Mouse (Mus musculus) right cerebral cortex, postnatal 36 days (tissue): ENCODE results near the gene Eif4b.
A peak's percentile ranks its signal among the peaks of the same experiment; 100 is the strongest.

Experiments
- DNase-seq, 2 experiments: peaks; one replicate each; pipeline ENCODE4 v3.0.0; 2022; ENCODE audit warnings: low spot score in 2 of 2, mixed read lengths in 1 of 2

Eif4b gene

DNA sequence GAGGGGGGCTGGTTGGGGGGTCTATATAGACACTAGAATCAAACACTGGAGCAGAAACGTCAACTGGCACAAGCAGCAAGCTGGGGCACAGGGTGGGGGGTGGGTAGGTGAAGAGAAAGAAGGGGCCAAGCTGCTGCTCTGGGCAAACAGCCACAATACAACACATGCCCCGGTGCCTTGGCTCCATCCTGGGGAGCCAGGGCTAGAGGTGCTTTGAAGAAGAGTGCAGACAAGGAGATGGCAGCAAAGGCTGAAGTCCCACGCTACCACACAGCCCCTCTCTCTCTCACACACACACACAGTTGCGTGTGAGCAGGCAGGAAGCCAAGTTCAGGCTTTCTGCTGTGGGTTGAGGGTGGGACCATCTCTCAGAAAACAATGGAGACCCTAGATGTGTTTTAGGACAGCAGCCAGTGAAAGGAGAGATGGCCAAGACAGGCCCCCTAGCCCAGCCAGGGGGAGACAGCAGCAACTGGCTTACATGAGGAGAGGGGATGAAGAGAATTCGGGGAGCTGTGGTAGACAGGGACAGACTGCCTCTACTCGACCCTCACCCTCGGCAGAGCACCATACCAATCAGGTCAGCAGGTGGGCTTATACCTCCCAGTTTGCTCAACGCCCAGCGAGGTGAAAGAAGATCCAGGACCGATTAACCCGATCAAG lies 43.3 kb downstream of the Eif4b start:
- no peak for DNase-seq

DNA sequence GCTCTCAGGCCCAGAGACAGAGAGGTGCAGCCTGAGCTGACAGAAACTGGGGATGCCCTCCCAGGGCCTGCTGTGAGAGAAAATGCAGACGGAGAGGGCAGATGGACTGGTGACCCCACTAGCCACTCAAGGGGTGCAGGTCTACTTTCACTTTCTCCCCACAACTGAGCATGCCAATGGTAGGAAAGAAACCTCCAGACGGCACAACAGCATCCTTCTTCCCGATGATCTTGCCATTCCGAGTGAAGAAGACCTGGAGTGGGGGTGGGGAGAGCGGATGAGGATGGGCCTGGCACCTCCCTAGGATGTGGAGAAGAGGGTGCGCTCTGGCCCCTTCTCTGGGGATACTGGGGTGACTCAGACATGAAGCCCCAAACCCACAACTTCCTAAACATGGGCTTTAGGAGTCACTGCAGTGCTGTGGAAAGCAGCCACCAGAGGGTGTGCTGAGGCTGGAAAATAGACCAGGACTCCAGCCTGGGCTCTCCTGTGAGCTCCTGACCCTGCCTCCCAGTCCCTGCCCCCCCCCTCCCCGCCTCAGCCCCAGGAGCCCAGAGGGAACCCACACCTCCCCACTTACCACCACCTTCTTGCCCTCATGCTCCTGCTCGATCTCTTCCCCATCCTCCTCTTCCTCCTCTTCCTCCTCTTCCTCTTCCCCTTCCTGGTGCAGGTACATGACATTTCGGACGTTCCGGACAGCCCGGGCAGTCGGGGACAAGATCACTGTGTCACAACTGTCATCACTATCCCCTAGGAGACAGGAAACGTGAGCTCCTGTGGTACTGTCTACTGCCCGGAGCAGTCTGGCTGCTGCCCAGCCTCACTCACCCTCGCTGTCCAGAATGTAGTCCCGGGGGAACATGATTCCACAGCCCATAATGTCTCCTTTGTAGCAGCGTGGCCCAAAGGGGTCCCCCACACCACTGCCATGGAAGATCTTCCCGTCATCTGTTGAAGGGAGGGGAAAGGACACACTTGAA lies 44.2 kb downstream of the Eif4b start:
- no peak for DNase-seq

DNA sequence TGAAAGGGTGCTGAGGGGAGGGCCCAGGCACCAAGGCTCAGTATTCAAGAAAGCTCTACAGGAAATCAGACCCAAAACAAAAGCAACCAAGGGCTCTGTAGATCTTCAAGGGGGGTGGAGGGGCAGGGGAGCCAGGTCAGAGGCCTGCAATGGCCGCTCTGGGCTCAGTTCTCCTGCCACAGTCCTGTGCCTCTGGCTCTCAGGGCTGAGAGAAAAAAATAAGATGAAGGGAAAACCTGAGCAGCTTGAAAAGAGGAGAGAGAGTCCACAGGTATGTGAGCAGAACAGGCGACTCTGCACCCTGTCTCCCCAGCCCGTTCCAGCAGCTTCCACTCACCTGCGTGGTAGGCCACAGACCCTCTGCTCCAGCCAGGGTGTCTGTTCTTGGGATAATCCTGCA lies 45.0 kb downstream of the Eif4b start:
- DNase-seq = no peak

DNA sequence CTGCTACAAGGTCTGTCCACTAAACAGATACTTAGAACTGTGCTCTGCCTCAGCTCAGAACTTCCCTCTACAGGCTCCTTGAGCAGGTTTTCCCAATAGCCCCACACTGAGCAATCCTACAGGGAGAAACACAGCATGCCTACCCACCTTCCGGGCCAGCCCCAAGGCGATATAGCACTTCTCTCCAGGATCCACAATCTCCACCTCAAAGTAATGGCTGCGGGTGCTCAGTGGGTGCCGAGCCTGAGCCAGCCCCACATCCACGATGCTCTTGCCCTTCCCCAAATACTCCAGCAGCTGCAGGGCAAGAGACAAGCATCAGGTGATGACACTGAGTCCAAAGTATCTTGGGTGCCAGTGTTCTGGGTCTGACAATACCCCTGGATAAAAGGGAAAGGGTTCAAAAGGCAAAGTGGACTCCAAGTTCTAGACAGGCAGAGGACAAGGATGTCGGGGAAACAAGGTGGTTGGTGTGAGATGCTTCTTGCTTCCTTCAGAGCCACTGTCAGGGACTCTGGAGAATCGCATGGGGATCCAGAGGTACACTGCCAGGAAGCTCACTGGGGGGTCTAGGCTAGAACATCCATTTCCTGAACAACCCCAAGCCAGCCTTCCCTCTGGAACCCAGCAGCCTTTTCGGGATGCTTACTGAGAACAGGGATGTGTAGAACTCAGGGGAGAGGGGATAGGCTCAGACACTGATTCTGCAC lies 45.7 kb downstream of the Eif4b start:
- DNase-seq = no peak

DNA sequence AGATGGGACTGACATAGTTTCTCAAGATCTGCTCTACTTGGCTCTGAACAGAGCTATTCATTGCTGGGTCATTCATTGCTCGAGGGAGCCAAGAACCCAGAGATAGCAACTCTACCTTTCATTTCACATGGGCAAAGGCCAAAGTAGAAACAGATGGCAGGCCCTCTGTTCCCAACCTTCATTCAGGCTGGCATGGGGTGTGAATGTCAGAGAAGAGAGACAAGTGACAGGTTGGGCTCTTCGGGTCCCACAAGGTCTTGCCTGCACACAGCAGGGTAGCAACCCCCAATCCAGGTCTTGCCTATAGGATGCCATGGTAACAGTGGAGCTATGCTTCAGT lies 46.2 kb downstream of the Eif4b start:
- DNase-seq = no peak

DNA sequence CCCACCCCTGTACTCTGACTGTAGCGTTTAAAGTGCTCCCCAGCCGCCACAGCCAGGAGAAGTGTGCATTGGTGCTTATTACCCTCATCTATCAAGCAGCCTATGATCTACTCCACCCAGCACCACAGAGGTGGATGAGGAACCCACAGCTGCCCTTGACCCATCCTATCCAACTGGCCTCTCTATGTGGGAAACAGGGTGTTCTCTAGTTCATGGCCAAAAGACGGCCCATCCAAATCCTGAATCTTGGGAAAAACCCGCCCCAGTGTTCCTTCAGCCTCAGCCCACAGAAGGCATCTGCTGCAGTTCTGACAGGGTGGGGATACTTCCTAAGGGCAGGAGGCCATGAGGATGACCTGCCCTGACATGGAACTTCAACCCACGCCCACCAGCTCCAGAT lies 47.0 kb downstream of the Eif4b start:
- no peak for DNase-seq

- no peak for DNase-seq
Measured at GRCm38 (mm10) chr15:102126303-102126702, 52.7 kb downstream of the Eif4b start.

DNA sequence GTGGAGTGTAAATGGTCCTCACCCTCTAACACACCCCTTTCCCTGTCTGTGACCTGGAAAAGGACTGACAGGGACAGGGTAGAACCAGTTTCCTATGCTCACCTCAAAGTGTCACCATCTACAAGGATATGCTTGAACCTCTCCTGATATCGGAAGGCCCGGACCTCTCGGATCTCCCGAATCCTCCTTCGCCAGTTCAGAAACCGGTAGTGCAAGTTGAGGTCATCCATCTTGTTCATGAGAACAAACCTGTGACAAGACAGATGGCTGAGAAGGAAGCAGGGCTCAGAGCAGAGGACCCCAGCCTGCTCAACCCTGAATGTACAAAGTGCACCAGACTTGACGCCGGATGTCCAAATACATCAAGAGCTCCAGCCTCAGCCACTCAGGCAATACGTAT lies 59.7 kb downstream of the Eif4b start:
- DNase-seq = no peak

GRCm38 (mm10) chr15:102134709-102135108 lies 61.1 kb downstream of the Eif4b start:
- no peak for DNase-seq

DNA sequence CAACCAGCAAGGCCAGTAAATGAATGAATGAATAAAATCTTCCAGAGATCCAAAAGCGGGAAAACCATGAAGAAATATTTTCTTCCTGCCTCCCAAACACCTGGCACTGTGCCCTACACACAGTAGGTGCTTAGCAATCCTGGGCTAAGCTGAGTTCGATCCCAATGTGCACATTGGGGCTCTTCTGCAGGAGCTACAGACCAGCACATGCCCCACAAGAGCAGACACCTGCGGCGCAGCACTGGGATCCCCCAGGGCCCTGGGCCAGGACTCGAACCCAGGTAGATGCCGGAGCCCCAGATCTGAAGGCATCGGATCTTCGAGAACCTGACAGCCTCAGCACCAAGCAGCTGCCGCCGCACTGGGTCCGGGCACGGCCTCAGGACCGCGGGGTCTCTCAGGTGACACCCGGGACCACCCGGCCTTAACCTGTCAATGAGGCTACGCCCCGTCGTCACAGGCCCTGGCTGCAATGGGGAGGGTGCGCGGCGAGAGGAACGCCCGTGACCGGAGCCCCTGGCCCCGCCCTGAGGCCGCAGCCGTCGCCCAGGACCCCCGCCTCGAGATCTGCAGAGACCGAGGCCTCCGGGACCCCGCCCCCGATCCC lies 62.1 kb downstream of the Eif4b start:
- DNase-seq = no peak

- DNase-seq = peak; percentile 96 to 97
Measured at GRCm38 (mm10) chr15:102136129-102136758, 62.7 kb downstream of the Eif4b start, which contains the start of gene Spryd3. Spryd3 (minus strand) TSS chr15:102136234.

DNA sequence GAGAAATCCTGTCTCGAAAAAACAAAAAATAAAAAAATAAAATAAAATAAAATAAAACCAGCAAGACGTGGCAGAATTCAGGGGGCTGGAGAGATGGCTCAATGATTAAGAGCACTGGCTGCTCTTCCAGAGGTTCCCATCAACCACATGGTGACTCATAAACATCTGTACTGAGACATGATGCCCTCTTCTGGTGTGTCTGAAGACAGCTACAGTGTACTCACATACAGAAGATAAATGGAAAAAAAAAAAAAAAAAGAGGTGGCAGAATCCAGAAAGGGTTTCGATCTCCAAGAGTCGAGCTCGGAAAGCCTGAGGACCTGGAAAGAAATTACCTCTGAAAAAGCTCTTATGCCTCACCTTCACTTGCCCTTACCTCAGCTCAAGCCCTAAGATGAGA lies 67.5 kb downstream of the Eif4b start:
- no peak for DNase-seq

GRCm38 (mm10) chr15:102142914-102143912 lies 69.6 kb downstream of the Eif4b start:
- DNase-seq = peak; percentile 45 to 68

DNA sequence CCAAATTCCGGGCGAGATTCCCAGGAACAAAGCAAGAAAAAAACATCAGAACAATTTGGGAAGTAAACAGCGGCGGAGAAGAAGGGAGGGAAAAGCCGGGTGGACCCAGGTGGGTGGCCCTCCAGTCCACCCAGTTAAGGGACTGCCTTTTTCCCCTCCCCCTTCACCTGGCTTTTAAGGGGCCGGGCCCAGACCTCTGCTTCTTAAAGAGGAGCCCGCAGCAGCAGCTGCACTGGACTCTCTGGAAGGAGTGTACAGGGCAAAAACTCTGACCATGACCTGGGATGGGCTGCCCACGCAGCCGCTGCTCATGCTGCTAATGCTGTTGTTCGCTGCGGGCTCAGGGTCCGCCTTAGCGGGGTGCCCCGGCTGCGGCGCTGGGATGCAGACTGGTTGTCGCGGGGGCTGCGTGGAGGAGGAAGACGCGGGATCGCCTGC lies 70.7 kb downstream of the Eif4b start, which contains the start of gene Igfbp6:
TSS of gene Igfbp6 (plus strand) at position 89 of the 438 bp plus-strand sequence.
- no peak for DNase-seq

GRCm38 (mm10) chr15:102144726-102145125 lies 71.2 kb downstream of the Eif4b start:
- DNase-seq = no peak

GRCm38 (mm10) chr15:102145330-102145729 lies 71.8 kb downstream of the Eif4b start:
- peak in 1 of 2 experiments; percentile 58 for DNase-seq

DNA sequence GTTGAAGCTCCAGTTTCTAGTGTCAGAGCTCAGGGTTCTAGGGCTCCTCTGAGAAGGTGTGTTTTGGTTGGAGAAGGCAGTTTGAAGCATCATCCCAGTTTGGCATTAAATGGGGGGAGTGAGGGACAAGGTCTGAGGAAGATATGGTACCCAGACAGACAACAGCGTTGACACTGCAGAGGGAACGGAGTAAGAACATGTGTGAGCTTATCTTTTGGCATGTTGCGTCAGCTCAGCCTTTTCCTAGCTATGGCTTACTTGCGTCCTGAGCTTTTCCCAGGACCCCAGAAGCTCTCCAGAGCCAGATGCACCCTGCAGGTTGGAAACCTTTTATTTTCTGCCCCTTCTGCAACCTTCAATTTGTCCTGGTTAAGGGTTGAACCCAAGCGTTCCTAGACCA lies 72.5 kb downstream of the Eif4b start:
- DNase-seq = no peak
